Mouse (Mus musculus): ENCODE measurements at regions not wholly inside any gene's neighbourhood (a gene's known extent, or its start where the extent isn't known, plus 50 kb on each side); places are given as distances from the start of the nearest gene placed in this dataset.

GRCm38 (mm10) chr15:69632306-69632705, 3131.6 kb upstream of the Lrrc6 start:
- DNase-seq, result no peak

DNA sequence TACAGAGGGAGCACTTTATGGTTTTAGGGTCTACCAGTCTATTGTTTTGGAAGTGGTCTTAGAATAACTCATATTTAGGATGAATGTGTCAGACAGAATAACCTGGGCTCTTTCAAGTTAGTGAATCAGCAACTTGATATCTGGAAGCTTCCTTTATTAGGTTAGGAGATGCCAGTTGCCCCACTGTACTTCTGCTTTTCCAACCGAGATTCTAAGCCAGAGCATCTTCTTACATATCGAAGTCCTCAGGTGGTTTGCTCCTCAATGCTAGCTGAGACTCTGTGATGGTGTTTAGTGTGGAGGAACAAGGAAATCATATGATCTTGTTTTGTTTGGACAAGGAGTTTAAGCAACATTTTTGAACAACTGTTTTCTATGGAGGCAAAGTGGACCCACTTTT, 3117.3 kb upstream of the Lrrc6 start:
- no peak for DNase-seq

- no peak for DNase-seq
Observed at GRCm38 (mm10) chr15:69614048-69614447, 3113.3 kb upstream of the Lrrc6 start.

- no peak for DNase-seq
Observed at GRCm38 (mm10) chr15:69591219-69592006, 3090.7 kb upstream of the Lrrc6 start.

DNA sequence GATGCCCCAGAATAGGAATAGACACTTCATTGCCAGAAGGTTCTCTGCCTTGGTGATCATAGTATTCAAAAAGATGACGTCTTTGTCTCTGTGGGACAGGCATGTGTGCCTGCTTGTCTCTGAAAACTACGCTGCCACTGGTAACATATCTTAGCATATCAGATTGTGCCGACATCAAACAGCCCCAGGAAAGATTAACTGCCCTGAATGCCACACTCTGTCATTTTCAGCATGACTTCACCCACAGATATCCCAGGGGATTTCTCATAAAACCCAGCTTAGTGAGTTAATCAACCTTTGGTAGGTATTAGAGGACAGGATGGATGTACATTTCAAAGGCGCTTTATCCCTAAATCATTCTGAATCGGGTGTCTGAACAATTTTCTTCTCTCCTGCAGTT, 3087.4 kb upstream of the Lrrc6 start:
- DNase-seq, result no peak

DNA sequence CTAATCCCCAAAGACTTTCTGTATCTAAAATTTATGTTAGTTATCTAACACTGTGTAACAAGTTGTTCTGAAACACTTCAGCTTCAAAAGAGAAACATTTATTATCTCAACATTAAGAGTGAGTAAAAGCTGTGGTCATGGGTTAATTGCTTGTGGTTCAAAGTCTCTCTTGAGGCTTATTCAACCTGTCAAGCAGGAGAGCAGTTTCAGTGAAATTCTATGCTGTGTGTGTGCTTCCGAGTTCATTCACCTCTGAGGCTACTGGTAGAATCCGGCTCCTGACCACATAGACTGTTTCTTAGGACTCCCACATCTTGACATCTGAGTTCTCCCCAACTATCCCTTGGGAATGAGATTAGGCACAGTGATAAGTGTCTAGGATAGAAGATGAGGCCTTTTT, 3076.0 kb upstream of the Lrrc6 start:
- no peak for DNase-seq

DNA sequence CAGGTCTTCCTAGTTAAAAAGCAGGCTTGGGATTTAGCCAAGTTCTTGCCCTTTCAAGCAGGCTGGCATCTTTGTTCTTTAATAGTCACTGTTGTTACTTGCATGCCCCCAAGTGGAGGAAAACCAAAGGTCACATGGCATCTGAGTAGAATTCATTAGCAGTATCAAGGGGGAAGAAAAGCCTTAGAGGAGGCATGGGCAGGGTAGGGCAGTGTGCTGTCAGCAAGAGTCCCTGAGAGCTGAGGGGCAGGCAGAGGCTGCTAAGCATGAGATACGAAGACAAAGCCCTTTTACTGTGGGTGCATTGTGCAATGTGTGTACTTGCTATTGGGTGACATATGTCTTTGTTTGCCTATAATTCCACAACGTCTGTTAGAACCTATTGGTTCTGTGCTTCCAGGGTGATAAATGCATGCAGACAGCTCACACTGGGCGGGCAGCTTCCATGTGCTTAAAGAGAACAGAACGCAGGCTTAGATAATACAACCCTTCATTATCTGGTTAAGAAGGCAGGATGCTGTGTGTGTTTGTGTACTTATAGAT, 3075.0 kb upstream of the Lrrc6 start:
- DNase-seq, result peak; percentile 47 to 49

DNA sequence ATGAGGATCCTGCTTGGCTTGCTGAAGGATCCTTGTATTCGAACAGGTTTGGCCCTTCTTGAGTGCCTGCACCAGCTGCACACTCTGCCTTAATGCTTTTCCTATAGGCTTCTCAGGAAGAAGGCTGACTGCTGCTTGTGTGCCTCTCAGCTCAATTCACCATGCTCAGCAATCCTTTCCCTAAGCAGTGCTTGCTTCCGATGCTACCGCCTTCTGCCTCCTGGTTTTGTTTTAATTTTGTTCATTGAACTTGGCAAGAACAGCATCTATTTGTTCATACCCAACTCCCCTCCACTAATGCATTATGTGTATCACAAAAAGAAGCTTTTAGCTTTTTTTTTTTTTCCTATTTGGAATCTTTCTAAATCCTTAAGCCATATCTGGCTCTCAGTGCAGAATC, 3053.5 kb upstream of the Lrrc6 start:
- DNase-seq, result no peak

- no peak for DNase-seq
Observed at GRCm38 (mm10) chr15:69552062-69552628, 3051.4 kb upstream of the Lrrc6 start.

- no peak for DNase-seq
Observed at GRCm38 (mm10) chr15:69551012-69551411, 3050.3 kb upstream of the Lrrc6 start.

- no peak for DNase-seq
Observed at GRCm38 (mm10) chr15:69526441-69527094, 3025.9 kb upstream of the Lrrc6 start.

DNA sequence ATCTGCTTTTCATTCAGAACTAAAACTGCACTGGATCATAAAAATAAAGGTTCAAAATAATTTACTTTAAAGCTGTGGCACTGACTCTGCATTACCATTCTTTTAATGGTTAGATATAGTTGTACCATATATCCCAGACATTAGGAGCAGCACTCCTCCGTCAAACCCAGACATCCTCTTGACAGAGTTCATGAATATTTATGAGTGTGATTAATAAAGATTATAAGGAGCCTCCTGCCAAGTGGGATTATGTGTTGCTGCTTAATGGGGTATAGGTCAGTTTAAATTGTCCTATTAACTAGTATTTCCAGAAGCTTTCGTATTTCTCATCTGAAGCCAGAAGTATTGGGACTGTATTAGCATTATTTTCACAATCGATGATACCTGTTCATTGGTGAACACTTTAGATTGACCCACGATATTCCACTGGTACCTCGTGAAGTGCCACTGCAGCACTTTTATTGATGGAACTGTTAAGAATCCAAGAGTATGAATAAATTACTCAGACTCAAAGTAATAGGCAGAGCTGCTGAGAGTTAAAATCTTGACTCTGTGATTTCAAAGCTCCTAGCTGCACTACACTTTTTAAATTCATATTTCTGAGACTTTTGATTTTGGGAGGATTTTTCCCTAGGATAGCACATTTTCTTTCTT, 2983.8 kb upstream of the Lrrc6 start:
- no peak for DNase-seq

DNA sequence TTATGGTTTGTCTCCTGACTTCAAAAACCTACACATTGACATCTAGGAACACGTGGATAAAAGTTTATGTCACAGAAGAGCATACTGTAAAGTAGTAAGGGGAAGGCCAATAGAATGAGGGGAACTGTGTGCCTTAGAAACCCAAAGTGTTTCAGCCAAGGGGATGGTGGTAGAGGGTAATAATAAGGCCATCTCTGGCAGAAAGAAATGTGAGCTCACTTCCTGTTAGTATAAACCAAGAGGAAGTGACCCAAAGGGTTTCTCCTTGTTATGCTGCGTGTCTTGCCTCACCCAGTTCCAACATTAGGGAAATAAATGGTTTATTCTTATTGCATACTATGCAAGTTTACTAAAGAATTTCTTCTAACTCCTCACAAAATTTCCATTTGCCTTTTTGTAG, 2982.4 kb upstream of the Lrrc6 start:
- no peak for DNase-seq

DNA sequence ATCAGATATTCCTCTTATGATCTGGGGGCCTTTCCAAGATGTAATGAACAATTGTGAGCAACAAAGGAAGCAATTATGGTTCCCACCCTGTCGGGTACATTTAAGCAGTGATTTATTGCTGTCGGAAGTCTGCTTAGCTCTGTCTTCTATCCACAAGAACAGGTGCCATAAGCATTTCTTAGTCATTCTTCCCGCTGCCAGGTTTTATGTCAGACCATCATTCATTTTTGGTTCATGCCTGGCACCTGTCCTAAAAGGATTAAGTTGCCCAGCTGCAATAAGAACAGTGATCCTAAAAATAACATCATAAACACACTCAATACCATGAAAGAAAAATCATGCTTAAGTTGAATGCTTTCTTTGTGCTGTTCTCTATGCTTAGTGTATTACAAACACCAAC, 2980.4 kb upstream of the Lrrc6 start:
- DNase-seq, result no peak

DNA sequence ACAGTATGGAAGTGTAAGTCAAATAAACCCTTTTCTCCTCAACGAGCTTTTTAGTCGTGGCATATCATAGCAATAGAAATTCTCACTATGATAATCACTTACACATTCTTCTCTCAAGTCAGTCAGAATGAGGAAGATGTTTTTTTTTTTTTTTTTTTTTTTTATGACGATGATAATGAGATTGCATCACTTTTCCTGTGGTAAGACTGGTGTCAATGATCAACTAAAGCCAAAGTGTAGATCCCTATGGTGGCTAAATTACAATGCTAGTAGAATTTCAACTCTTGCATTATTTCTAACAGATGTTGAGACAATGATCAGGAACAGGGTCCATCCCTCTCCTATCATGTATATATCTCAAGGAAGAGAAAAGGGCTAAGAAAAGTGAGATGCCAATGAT, 2976.3 kb upstream of the Lrrc6 start:
- DNase-seq, result no peak

DNA sequence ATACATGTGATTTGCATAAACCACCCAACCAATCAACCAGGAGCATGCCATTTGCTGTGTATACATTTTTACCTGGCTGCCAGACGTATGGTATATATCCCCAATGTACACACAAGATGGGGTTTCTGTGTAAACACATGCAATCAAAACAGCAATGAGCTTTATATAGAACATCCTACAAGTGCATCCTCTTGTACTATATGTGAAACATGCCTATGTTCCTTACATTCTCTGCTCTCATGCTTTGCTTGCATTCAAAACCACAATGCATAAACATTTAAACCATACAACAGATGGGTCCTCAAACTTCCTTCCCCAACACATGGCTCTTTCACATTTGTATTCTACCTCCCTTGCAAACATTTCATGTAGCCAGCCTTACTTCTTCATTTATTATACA, 2968.9 kb upstream of the Lrrc6 start:
- DNase-seq, result no peak

GRCm38 (mm10) chr15:69460581-69461194, 2960.0 kb upstream of the Lrrc6 start:
- DNase-seq, result no peak

DNA sequence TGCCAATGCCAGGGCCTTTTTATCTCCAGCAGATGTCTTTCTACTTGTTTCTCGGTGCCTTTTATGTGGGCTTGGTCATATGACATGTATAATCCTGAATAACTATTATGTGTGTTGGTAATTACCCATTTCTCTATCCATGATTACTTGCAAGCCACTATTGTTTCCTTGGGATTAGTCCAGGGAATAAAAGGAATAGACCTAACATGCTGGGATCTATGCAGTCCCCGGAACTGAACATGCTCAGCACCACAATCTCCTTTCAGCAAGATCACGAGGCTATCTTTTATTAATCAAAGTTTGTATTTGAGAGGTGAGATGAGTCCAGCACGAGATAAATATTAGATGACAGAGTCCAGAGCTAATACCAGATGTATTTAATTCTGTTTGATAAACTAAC, 2956.8 kb upstream of the Lrrc6 start:
- DNase-seq, result no peak

DNA sequence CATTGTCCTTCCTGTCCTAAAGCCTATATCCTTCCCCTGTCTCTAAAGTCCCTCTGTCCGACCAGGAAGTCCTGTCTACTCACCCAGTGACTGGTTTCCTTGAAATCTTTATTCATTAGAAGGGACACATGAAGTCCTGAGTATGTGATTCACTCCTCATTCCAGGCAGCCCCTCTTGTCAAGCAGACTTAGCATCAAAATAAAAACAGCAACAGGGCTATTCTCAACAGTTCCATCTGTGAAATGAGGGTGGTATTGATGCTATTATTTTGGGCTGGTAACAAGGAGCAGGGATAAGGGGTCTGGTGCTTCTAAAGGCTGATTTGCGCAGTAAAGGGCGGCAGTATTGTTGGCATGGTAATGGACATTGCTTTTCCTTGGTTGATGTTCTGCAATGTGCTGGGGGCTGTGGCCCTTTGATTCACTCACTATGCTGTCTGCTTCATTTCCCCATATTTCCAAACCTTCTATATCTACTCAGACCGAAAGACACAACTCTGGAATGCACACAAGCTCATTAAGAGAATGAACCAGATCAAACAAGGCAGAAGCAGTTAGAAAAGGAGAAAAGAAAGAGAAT, 2955.6 kb upstream of the Lrrc6 start:
- no peak for DNase-seq

DNA sequence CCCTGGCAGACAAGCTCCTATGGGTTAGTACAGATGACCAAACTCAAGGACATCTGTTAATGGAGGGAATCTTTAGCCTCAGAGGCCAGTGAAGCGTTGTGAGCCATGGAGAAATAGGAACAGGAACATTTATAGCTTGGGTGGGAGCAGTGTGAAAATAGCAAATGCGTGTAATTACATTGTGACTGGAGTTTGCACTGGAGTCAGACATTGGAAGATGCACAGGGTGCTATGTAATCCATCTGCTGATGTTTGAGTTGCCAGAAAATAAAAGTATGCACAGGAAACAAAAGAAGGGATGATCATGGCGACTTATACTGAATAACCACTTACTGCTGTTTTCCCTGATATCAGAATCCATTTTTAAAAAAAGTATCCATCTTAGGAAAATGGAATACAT, 2940.3 kb upstream of the Lrrc6 start:
- no peak for DNase-seq

DNA sequence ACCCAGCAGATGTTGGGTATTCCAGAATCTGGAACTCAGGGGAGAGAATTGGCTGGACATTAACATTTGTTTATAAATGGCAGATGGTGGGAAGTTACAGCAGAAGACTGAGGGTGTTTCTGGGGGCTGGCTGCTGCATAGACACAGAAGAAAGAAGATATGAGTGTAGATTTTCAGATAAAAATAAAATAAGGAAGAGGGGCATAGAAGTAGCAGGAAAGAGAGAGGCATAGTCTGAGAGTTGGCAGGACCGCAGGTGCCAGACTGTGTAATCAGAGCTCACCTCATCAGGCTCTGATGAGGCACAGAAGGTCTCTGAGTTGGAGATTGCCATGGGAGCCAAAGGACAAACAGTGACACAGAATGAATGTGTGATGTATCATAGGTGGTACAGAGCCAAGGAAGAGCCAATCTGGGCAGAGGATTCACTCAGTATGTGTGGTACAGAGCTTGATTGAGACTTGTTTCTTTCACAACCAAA, 2912.9 kb upstream of the Lrrc6 start:
- peak; percentile 77 to 83 for DNase-seq

DNA sequence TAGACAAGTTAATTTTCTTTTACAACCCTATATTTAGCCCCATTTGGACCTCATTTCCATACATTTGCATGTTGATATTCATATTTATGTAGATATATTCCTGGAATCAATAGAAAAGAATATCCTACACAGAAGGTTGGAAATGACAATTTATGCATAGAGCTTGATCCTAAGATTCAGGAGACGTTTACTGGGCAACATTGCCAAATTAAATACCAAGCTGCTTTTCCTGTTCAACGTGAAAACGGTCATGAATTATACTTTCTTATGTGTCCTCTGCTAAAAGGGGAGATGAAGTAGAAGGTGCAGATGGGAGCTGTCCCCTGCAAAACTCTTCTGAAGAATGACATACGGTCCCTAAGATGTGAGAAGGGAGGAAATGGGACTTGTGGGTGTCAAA, 2888.9 kb upstream of the Lrrc6 start:
- DNase-seq, result no peak
